Mouse (Mus musculus) intestine, embryonic 14.5 days (tissue): ENCODE results near the gene Rptor. TPM values are rescaled to one million over a fixed set of nuclear protein-coding genes. Genes with fewer than 3 reads are reported as not detected.

Experiments
- ATAC-seq: fragments of 200-750 bp; cut with Nextera tagmentation; replicated peaks from 2 replicates; pipeline ENCODE4 v1.8.0; 2017; ENCODE audit warnings: low read depth, moderate number of reproducible peaks, moderate TSS enrichment, moderate library complexity; ENCODE audit not compliant: low FRiP score, low TSS enrichment
- DNase-seq: peaks from one replicate; pipeline ENCODE4 v3.0.0-alpha.2; 2018; ENCODE audit warnings: low spot score
- H3K27ac ChIP-seq: fragments of 300-500 bp; sonication (generic); 2 replicates; pipeline ENCODE4 v1.5.1; 2014; ENCODE audit warnings: low read depth, mild to moderate bottlenecking, control low read depth
- H3K27me3 ChIP-seq: fragments of 300-500 bp; sonication (generic); replicated peaks from 2 replicates; pipeline ENCODE4 v1.6.1; 2014; ENCODE audit warnings: low read length, control low read depth; ENCODE audit not compliant: control insufficient read depth, insufficient read depth
- H3K36me3 ChIP-seq: fragments of 300-500 bp; sonication (generic); 2 replicates; pipeline ENCODE4 v1.6.1; 2014; ENCODE audit warnings: low read length, control low read depth; ENCODE audit not compliant: control insufficient read depth, insufficient read depth
- H3K4me1 ChIP-seq: fragments of 300-500 bp; sonication (generic); replicated peaks from 2 replicates; pipeline ENCODE4 v1.6.1; 2014; ENCODE audit warnings: low read length, control low read depth, mixed read lengths; ENCODE audit not compliant: control insufficient read depth, insufficient read depth
- H3K4me2 ChIP-seq: fragments of 300-500 bp; sonication (generic); 2 replicates; pipeline ENCODE4 v1.6.1; 2014; ENCODE audit warnings: low read length
- H3K4me3 ChIP-seq: fragments of 300-500 bp; sonication (generic); 2 replicates; pipeline ENCODE4 v1.5.1; 2014; ENCODE audit warnings: low read depth, low read length, control low read depth, mixed read lengths
- H3K9ac ChIP-seq: fragments of 300-500 bp; sonication (generic); 2 replicates; pipeline ENCODE4 v1.6.1; 2014; ENCODE audit warnings: mild to moderate bottlenecking, low read length
- H3K9me3 ChIP-seq: fragments of 300-500 bp; sonication (generic); 2 replicates; pipeline ENCODE4 v1.6.1; 2016; ENCODE audit warnings: low read length, control low read depth; ENCODE audit not compliant: control insufficient read depth
- WGBS: fragments of 180-500 bp; shearing (Covaris S2); extraction: QIAGEN DNeasy Blood & Tissue Kit; methylation state at CpG from one replicate; pipeline ENCODE4 v1.1.7; 2014; 5-methylcytosine and 5-hydroxymethylcytosine counted together
- polyA plus RNA-seq: library from polyadenylated mRNA; unstranded; fragments of >200 nt; fragmentation: Nextera tagmentation; extraction: Ambion mirVana; gene quantifications from 2 replicates; pipeline ENCODE4 v1.2.1, GENCODE M21; 2014

Gene Rptor
- polyA plus RNA-seq, 1 experiment from 2014 or later: 12.9 TPM

GRCm38 (mm10) chr11:119772896-119773295 lies 170.2 kb downstream of the Rptor start:
- H3K9ac ChIP-seq: no peak overlapping the region
- H3K36me3 ChIP-seq: peaks cover 14% of the 10 kb centered on the region; the same call in 1 of the 2 replicates
- no peak overlapping the region for H3K4me2 ChIP-seq
- no peak overlapping the region for H3K4me3 ChIP-seq
- DNase-seq: no peak
- 0 out of 2 replicates have a peak, but pooled peaks cover 4% of the 10 kb centered on the region for H3K9me3 ChIP-seq
- H3K27me3 ChIP-seq: no peaks in the 10 kb centered on the region
- H3K27ac ChIP-seq: no peak overlapping the region
- no peak for ATAC-seq
- no peaks in the 10 kb centered on the region for H3K4me1 ChIP-seq
- WGBS: 82% methylated on average over 3 of the region's 3 CpGs

DNA sequence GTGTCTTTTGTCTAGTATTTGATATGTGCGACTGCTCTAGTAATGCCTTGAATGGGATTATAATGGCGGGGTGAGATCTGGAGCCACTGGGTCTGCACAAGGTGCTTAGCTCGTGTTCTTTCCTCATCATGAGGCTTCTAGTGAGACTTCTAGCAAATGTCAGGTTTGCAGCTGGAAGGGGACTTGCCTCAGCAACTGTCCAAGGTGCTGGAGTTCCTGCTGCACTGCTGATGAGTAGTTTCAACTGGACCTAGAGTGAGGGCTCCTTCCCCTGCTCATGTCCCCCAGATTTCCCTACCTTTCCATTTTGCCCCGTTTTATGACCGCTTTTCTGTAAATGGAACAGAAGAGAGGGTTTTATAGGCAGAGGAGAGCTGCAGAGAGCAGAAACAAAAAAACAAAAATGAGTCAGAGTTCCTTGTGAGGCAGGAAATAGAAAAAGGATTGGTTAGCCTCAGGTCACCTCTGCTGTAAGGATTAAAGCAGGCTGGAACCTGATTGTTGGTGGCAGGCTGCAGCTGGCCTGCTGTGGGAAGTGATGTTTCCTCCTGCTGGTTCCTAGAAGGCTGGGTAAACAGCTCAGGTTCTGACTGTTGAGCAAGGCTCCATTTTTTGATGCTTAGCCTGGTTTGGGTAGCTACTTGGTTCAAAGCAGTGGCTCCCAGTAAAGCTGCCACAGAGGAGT lies 172.5 kb downstream of the Rptor start:
- H3K27me3 ChIP-seq: no peaks in the 10 kb centered on the region
- no peak overlapping the region for H3K27ac ChIP-seq
- no peak overlapping the region for H3K9ac ChIP-seq
- DNase-seq: no peak
- H3K4me1 ChIP-seq: no peaks in the 10 kb centered on the region
- ATAC-seq: no peak
- H3K4me2 ChIP-seq: no peak overlapping the region
- H3K9me3 ChIP-seq: 0 out of 2 replicates have a peak, but pooled peaks cover 4% of the 10 kb centered on the region
- H3K4me3 ChIP-seq: no peak overlapping the region
- 90% methylated on average over 5 of the region's 5 CpGs for WGBS
- peaks cover 14% of the 10 kb centered on the region; the same call in 1 of the 2 replicates for H3K36me3 ChIP-seq

- Histone ChIP-seq H3K4me3 (no peak overlapping the region), H3K9me3 (0 out of 2 replicates have a peak, but pooled peaks cover 4% of the 10 kb centered on the region), H3K4me2 (no peak overlapping the region), H3K27me3 (no peaks in the 10 kb centered on the region), H3K4me1 (no peaks in the 10 kb centered on the region), H3K36me3 (peaks cover 15% of the 10 kb centered on the region; the same call in 1 of the 2 replicates), H3K9ac (no peak overlapping the region), H3K27ac (no peak overlapping the region)
- no peak for ATAC-seq
- whole genome bisulfite sequencing: 71% methylated on average over 3 of the region's 3 CpGs
- DNase-seq: no peak
Observed at GRCm38 (mm10) chr11:119777236-119777635, 174.5 kb downstream of the Rptor start.

DNA sequence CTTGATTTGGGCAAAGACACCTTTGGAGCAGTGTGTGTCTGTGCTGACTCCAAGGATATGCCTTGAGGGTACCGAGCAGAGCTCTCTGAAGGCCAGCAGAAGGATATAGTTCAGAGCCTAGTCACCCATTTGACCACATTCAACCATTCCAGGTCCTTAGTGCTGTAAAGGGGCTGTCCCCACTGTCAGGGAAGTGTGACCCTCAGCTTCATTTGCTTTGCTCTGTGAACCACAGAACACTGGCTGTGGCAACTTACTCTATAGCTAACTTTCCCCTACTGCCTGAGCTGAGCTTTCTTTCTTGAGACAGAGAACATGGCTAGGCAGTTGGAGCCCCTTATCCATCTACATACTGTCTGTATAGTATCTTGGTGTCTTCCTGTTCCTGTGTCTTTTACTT lies 175.2 kb downstream of the Rptor start:
- no peak for DNase-seq
- 0 out of 2 replicates have a peak, but pooled peaks cover 4% of the 10 kb centered on the region for H3K9me3 ChIP-seq
- ATAC-seq: no peak
- no peaks in the 10 kb centered on the region for H3K27me3 ChIP-seq
- no peak overlapping the region for H3K4me3 ChIP-seq
- no peaks in the 10 kb centered on the region for H3K4me1 ChIP-seq
- no peak overlapping the region for H3K27ac ChIP-seq
- H3K9ac ChIP-seq: no peak overlapping the region
- 94% methylated on average over 1 of the region's 1 CpGs for WGBS
- no peak overlapping the region for H3K4me2 ChIP-seq
- peaks cover 15% of the 10 kb centered on the region; the same call in 1 of the 2 replicates for H3K36me3 ChIP-seq

DNA sequence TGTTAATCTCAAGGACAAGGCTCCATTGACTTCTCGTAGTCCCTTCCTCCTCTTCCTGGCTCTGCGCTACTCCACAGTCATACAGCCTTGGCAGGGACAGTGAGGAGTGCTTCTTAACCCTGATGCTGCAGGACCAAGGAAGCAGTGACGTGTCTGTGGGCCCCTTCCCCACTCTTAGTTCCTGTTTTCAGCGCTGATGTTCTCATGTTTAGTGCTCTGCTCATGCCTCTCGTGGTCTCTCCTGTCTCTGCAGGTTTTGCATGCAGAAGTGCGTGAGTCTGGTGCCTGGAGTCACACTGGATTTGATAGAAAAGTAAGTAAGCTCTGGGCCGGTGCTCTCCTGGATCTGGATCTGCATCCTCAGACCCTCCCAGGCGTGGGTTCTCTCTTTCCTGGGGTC lies 177.6 kb downstream of the Rptor start:
- Histone ChIP-seq H3K4me3 (no peak overlapping the region), H3K4me1 (no peaks in the 10 kb centered on the region), H3K9me3 (0 out of 2 replicates have a peak, but pooled peaks cover 3% of the 10 kb centered on the region), H3K27me3 (no peaks in the 10 kb centered on the region), H3K36me3 (peaks cover 12% of the 10 kb centered on the region; the same call in 1 of the 2 replicates), H3K27ac (no peak overlapping the region), H3K9ac (no peak overlapping the region), H3K4me2 (no peak overlapping the region)
- 85% methylated on average over 8 of the region's 8 CpGs for WGBS
- no peak for ATAC-seq
- DNase-seq: no peak

GRCm38 (mm10) chr11:119781165-119781564 lies 178.5 kb downstream of the Rptor start:
- H3K27ac ChIP-seq: no peak overlapping the region
- ATAC-seq (no peak), DNase-seq (no peak)
- H3K36me3 ChIP-seq: peaks cover 12% of the 10 kb centered on the region; the same call in 1 of the 2 replicates
- H3K4me2 ChIP-seq: no peak overlapping the region
- no peaks in the 10 kb centered on the region for H3K4me1 ChIP-seq
- H3K9me3 ChIP-seq: no peaks in the 10 kb centered on the region
- H3K27me3 ChIP-seq: no peaks in the 10 kb centered on the region
- WGBS: 86% methylated on average over 2 of the region's 2 CpGs
- H3K9ac ChIP-seq: no peak overlapping the region
- no peak overlapping the region for H3K4me3 ChIP-seq

DNA sequence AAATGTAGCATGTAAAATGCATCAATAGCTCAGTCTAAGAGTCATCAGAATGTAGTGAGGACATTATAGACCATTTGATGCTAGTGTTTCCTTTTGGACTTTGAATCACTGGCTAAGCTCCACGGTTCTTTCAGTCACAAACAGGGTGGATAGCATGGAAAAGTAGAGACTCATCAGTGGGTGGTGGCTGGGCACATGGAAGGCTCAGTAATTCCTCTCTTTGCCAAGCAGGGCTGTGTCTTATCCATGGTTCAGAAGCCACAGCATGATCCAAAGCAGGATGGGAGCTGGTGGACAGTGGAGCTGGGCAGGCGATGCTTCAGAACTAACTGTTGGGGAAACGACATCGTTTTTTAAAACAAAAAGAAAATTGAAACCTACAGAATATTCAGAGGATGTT lies 179.0 kb downstream of the Rptor start:
- H3K9ac ChIP-seq: no peak overlapping the region
- H3K9me3 ChIP-seq: no peaks in the 10 kb centered on the region
- WGBS: 96% methylated on average over 4 of the region's 4 CpGs
- DNase-seq (no peak), ATAC-seq (no peak)
- peaks cover 12% of the 10 kb centered on the region; the same call in 1 of the 2 replicates for H3K36me3 ChIP-seq
- no peaks in the 10 kb centered on the region for H3K27me3 ChIP-seq
- no peak overlapping the region for H3K4me2 ChIP-seq
- no peak overlapping the region for H3K4me3 ChIP-seq
- no peaks in the 10 kb centered on the region for H3K4me1 ChIP-seq
- no peak overlapping the region for H3K27ac ChIP-seq

DNA sequence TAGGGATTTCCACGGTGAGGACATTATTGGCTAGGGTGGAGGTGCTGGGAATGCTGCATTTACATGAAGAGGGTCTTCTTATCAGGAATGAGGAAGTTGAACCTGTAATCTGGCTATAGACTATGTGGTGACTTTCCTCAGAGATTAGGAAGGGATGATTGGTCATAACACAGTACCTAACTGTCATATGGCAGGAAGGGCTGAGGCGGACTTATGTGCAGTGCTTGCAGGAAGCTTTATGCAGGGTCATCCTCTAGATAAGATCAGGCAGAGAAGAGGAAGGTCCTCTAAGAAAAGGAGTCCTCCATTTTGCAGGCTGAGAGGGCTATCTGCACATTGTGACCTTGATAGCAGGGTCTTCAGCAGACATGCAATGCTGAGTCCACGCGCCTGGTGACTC lies 180.9 kb downstream of the Rptor start:
- ATAC-seq: no peak
- H3K4me2 ChIP-seq: no peak overlapping the region
- WGBS: 90% methylated on average over 4 of the region's 4 CpGs

More for the DNA sequence above, 180.9 kb downstream of the Rptor start:
- H3K9ac ChIP-seq: no peak overlapping the region
- H3K27me3 ChIP-seq: no peaks in the 10 kb centered on the region
- no peaks in the 10 kb centered on the region for H3K9me3 ChIP-seq
- H3K36me3 ChIP-seq: peaks cover 12% of the 10 kb centered on the region; the same call in 1 of the 2 replicates
- no peak for DNase-seq
- no peaks in the 10 kb centered on the region for H3K4me1 ChIP-seq
- no peak overlapping the region for H3K27ac ChIP-seq
- no peak overlapping the region for H3K4me3 ChIP-seq
